Mouse (Mus musculus): ENCODE results near the gene Arid5a.

- no peak for TF ChIP-seq CTCF (IDR thresholded peaks at IDR 0.05; ENCODE audit: low read depth)
- TF ChIP-seq EP300 (IDR thresholded peaks at IDR 0.05; ENCODE audit: low read depth) = peak; percentile 45; the same call in 1 of the 2 replicates
Measured at GRCm38 (mm10) chr1:36275635-36276389, 31.7 kb upstream of the Arid5a start.
